Mouse (Mus musculus) c-Kit-positive CD71-positive TER-119-negative erythroid progenitor cells, embryonic 14.5 days (primary cell): ENCODE measurements around the gene Pgm2.

Experiments
- DNase-seq: peaks from one replicate; pipeline ENCODE4 v3.0.0-alpha.2; 2013; ENCODE audit warnings: low read depth

The Pgm2 gene

DNA sequence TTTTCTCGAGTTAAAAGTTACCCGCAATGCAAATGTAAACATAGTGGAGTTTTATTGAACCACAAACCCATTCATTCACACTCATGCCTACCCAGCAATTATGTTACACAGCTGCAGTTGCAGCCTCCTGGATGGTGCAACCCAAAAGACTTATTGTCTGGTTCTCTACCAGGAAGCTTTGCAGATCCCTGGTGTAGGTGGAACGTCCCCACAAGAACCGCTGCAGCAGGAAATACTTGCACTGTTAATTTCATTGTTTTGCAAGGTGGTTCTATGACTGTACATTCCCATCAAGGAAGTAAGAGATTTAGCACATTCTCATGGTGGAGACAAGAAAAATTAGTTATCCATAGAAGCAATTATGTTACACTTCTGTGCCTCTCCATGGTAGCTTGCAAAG lies 15.4 kb upstream of the Pgm2 start:
- DNase-seq, result no peak

DNA sequence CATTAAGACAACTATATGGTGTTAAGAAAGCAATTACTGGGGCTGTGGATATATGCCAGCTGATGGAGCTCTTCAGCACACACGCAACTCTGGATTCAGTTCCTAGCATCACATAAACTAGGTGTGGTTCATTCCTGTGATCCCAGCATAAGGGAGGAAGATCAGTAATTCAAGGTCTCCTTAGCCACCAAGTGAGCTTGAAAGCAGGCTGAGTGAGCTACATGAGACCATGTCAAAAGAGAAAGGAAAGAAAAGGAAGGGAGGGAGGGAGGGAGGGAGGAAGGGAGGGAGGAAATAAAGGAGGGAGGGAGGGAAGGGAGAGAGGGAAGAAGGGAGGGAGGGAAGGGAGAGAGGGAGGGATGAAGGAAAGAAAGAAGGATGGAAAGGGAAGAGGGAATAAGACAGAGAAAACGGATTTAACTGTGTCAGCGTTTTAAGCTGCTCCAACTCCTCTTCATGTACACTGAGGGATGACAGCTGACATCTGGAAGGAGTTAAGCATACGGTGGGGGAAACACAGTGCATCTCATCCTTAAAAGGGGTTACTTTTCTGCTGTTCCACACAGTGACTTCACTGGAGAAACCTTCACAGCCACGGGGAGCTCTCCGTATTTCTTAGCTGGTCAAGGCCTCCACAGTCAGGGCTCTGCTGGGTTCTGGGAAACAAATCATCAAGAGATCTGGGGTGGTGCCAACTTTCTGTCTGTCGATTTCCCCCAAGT lies 13.8 kb upstream of the Pgm2 start:
- no peak for DNase-seq

DNA sequence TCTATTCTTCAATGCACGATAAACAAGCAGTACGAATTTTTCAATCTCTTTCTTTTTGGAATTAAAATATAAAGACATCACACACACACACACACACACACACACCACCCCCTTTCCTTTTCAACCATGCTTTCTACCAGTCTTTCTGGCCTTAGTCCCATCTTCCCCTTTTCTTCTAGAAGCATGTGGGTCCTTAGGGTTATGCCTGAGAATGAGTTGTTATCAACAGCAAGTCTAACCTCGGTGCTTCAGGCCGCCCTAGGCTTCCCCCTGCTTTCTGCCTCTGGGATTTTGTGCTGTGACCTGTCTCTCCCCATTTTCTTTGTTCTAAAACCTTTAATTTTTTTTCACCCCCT lies 13.3 kb upstream of the Pgm2 start:
- DNase-seq, result no peak

DNA sequence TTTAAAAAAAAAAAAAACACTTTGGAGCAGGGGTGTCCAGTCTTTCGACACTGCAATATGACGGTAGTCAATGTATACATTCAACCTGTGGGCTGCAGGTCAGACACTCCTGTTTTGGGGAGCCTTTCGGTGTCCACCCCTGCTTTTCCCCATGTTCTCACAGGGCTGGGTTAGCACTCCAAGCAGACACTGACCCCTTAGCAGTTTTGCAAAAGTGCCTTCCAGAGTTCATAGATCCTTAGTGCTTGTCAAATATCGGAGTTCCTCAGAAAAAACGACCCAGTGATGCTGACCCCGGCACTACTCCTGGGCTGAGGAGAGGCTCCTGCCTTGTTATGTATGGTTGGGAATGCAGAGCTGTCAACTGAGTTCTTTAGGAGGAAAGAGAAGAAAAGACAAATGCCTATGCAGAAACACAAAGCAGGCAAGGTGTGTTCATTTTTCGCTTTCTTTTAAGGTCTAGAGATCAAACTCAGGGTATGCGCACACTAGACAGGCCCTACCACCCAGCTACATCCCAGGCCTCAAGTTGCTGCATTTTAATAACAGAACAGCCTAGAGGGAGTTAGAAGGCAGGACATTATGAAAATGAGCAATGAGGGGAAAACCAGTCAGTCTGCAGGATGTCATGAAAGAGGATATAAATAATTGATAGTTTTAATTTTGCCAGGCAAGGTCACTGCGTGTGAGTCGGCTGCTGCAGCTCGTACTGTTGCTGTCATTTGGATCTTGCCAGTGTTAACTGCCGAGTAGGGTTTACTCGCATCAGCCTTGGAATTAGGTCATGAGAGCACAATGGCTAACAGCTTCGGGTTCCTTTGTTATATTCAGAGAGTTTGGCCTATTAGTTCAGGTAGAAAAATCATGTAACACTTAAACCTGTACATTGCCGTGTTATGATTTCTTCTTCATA lies 9.0 kb upstream of the Pgm2 start:
- no peak for DNase-seq

DNA sequence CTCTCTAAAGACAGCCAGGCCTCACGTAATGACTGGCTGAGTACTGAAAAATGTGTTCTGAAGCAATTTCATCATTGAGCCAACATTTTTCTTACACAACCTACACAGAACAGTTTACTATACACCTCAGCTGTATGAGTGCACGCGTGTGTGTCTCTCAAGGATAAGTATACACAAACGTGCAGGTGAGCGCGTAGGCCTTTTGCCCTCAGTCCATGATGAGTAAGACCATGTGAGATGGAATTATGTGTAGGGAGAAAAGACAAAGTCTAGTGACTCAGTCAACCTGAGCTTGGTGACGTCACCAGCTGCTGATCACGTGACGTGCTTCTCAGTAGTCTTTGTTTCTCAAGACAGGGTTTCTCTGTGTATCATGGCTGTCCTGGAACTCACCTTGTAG lies 7.3 kb upstream of the Pgm2 start:
- no peak for DNase-seq

DNA sequence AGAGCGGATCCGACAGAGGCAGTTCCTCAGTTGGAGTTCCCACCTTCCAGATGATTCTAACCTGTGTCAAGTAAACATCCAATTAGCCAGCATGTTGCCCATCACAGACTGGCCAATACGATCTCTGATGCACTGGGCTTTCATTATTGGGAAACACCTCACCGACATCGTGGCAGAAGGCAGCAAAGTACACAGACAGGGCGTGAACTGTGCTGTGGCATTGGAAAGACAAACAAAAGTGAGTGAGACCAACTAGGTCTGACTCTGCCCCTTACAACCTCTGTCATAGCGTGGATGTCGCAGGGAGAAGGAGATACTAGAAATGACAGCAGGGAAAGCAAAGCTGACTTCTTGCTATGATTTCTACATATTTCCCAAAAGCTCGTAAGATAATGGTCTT lies 4.0 kb upstream of the Pgm2 start:
- no peak for DNase-seq

DNA sequence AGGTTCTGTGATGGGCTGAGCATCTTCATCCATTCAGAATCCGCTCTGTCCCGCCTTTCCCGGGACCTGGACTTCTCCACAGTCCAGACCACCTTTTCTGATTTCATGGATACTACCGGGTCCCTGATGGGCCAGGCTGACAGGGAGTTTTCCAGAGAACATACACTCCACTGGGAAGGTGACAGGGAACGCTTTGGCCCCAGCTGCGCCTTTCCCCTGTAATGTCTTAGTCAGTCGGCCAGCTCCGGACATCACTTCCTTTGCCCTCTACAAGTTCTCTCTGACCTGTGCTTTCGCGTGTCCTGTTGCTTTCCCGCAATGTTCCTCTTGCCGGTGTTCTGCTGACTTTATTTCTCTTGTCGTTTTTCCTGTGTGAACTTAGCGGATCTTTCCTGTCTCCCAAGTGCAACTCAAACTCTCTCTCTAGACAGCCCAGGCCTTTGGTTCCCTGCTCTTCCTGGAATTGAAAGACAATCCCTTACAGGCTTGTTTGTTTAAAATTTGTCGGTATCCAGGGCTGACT lies 660 bp downstream of the Pgm2 start:
- DNase-seq, result no peak

DNA sequence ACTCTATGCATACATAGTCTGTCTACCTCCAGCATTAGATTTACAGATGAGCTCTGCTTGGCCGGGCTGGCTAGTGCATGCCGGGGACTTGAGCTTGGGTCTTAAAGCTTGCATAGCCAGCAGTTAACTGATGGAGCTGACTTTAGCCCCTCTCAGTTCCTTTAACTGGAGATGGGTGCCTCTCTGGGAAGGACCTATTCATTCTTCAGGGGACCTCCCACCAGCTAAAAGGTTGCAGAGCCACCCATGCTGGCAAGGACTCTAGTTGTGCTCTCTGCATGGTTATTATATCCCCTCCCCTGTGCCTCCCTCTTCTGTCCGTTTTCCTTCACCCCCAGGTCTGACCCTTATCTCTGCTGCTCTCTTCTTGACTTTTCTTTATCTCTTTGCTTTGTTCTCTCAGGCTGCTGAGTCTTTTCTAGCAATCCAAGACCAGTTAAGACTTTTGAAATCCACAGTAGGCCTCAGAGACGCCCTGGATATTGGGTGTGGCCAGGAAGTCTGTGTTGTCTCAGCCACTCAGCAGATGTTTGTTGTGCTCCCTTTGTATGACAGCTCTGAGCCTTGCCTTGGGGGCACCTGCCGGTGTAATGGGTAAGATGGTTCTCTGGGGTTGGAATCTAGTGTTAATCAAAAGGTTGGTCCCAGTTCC lies 2.7 kb downstream of the Pgm2 start:
- DNase-seq, result no peak

DNA sequence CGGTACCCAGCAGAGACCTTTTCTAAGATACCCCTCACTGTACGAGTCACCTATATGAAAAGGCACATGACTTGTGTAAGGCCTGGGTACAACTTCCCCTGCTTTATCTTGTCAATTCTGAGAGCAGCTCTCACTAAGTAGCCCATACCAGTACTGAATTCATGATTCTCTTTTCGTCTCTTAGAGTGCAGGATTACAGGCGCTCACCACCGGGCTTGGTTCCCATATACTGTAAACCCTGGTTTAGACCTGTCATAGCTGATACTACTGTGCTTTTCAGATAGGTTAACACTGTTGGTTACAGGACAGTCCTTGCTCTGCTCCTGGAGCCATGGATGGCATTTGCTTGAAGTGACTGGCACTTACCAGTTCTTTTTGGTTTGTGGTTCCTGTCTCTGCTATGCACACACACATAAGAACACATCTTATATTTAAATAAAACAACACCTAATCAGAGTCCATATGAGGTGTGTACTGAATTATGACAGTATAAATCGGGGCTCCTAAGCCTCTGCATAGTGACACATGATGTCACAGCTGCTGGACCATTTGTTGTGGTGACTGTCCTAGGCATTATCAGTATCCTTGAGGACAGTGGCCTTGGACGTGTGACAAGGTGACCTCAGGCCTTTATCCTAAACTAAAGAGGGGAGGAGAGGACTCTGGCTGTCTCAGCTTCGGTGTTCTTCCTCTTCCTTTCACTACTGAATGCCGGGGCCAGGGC lies 9.4 kb downstream of the Pgm2 start:
- DNase-seq, result no peak

DNA sequence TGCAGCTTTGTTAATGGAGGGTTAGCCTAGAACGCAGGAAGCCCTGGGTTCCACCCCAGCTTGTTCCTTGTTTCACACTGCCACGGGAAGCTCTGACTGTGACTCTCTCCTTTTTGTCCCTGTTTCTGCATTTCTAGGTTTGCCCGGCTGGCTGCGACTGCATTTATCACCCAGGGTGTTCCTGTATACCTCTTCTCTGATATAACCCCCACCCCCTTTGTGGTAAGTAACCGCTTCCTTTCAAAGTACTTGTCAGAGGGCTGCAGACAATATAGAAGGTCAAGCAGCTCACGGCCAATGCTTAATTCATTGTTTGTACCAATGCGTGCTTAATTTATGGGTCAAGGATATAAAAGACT lies 9.9 kb downstream of the Pgm2 start:
- no peak for DNase-seq

DNA sequence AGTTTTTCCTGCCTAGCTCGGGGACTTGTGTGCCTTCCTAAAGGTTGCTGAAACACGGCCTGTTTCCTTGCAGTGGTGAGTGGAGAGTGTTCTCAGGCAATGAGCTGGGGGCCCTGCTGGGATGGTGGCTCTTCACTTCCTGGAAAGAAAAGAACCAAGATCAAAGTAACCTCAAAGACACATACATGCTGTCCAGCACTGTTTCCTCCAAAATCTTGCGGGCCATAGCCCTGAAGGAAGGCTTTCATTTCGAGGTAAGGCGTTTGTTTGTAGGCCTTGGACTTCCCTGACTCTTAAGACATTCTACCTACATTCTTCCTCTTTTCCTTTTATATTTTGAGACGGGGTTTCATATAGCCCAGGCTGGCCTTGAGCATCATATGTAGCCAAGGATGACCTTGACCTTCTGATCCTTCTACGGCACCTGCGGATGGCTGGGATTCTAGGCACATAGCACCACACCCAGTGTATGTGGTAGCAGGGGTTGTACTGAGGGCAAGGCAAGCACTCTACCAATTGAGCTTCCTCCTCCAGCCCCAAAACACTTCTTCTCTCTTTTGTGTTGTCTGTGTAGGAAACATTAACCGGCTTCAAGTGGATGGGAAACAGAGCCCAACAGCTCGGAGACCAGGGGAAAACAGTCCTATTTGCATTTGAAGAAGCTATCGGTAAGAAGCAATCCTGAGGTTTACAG lies 15.0 kb downstream of the Pgm2 start:
- no peak for DNase-seq

DNA sequence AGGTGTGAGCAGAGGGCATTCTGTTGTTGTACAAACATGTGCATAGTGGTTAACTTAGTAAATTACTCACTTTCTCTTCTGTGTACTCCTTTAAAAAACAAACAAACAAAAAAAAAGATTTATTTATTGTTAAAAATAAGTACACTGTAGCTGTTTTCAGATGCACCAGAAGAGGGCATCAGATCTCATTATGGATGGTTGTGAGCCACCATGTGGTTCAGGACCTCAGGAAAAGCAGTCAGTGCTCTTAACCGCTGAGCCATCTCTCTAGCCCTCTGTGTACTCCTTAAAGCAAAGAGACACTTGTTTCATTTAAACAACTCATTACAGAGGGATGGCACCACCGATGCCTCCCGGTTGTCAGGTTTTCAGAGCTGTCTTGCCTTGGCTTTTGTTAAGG lies 16.5 kb downstream of the Pgm2 start:
- DNase-seq, result no peak

DNA sequence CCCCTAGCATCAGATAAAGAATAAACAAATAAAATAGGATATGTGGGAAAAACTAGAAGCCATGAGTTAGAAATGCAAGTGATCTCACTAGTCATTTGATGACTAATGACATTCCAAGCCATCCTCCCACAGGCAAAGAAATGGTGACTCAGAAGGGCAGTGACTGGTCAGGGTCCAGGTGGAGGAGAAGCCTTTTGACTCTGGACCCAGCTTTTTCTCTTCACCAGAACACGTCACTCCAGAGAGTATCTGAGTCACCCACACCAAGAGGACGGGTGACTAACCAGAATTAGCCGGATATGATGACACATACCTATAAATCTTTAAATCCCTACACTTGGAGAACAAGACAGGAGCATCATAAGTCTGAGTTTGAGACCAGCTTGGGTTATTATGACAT lies 19.6 kb downstream of the Pgm2 start:
- DNase-seq, result no peak

DNA sequence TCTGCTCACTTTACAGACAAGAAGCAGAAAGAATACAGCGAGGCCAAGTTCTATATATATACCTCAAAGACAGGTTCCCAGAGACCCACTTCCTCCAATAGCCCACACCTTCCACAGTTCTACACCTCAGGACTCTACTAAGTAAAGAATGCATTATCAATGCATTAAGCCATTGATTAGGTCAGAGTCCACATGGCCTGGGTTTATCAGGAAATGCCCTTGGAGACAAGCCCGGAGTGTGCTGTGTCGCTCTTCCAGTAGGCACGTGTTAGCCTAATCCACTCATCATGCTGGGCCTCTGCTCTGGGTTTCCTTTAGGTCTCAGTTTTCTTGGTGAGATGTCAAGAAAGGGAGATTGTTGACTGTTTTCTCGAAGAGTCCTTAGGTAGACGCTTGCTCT lies 21.5 kb downstream of the Pgm2 start:
- no peak for DNase-seq

DNA sequence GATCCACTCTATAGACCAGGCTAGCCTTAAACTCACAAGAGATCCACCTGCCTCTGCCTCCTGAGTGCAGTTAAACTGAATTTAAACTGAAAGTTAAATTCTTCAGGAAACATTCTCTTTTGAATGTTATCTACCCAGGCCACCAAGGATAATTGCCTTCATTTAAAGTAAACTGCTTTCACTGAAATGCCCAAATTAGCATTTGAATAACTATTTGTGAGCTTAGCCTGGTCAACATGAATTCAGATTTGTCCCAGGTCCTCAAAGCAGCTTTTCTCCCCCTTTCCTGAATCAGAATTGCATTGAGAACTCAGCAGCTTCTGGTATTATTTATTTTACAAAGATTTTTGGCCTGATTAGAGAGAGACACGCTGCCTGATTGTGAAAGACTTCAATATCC lies 24.4 kb downstream of the Pgm2 start:
- DNase-seq, result no peak

DNA sequence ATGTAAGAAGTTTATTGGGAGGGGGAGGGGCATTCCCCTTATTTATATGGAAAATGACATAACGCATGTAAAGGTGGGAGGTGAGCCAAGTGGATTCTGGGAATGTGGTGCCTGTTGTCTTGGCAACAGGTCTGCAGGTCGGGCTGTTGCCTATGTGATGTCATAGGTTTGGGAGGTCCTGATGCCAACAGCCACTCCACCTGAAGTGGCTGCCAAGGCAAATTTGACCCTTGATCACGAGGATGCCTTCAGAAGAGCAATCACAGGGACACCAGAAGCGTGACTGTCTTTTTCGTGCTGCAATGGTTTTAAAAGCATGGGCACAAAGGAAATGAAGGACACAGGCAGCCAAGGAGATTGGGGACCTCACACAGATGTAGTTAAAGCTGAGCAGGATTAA lies 33.0 kb downstream of the Pgm2 start:
- DNase-seq, result no peak

DNA sequence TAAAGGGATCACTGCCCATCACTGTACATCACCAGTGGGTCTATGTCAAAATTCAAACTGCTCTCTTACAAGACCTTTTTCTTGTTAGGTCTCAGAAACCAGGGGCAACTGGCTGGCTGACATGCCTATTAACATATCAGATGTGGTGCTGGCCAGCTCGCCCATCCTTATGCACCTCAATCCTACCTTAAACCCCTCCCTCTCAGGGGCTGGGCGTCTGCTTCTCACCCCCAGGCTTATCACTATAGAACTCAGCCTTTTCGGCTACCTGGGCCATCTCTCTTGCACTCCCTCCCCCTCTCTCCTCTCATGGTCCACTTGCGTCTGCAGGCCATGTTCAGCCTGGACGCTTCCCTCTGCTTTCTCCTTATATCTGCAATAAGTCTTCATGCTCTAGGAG lies 38.8 kb downstream of the Pgm2 start:
- no peak for DNase-seq

DNA sequence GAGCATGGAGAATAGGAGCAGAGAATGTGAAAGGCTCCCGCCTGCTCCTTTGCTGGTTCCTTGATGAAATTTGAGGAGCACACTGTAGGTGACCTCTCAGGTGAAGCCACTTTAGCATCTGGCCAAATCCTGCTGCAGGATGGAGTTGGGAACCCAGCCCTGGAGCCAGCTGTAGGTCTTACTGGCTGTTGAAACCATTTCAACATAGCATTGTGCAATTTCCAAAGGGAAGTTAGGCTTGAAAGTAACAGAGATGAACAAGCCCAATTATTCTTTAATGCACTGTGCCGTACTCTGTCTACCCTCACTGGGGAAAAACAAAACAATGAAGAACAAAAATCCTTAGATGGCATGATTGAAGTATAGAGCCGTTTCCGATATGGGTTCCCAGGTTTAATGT lies 41.2 kb downstream of the Pgm2 start:
- no peak for DNase-seq

DNA sequence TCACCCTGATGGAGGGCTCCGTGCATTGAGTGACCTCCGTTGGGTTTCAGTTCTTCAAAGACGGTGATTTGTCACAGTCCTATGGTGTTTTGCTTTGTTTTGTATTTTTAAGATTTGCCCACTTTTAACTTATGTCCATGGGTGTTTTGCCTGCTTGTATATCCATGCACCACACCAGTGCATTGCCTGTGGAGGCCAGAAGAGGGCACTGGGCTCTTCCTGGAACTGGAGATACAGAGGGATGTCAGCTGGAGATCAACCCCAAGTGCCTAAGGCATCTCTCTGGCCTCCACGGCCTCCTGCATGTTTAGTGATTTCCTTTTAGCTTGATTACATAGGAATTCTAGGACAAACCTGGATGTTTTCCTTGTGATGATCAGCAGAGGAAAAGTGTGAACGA lies 43.6 kb downstream of the Pgm2 start:
- DNase-seq, result no peak

DNA sequence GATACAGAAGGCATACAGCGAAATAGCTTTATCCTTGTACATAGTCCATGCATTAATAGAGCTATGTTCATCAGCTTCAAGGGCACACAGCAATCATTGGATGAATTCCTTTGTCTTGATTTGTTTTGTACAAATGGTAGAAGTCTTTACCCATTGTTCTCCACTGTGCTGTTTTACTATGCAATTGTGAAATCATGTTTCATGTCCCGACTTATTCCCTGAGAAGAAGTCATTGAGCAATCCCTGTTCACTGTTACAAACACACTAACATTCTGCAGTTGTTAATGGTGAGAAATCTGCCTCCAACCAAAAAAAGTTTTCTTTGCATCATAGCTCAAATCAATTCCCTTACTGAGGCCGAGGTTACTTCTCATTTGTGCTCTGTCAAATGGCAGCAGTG lies 47.5 kb downstream of the Pgm2 start:
- no peak for DNase-seq

DNA sequence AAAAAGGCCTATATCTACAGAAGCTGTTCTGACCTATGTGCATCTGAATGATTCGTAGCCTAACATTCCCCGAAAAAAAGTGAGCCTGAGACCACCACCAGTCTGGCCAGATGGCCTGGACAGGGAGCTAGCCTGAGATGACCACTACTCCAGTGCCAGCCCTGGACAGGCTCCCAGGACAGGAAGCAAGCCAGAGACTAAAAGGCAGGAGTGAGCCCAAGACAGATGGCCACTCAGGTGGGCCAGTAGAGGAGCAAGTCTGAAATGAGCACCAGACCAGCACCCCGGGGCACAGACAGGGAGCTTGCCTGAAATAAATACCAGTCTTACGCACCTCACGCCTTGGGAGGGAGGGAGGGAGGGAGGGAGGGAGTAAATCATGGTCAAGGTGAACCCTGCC lies 51.6 kb downstream of the Pgm2 start:
- no peak for DNase-seq
